Mouse (Mus musculus) MEL (cell line): ENCODE results near the gene Snap29.

ENCODE experiments used
- CHD2 ChIP-seq: IDR thresholded peaks from 2 replicates; pipeline ENCODE4 v1.6.1; 2011; ENCODE audit warnings: low read length, improper control_type of control experiment
- CTCF ChIP-seq, 3 experiments: IDR thresholded peaks in 2 of 3; conservative IDR thresholded peaks in 1 of 3; 2 replicates each; pipeline ENCODE4 v1.5.1; 2011 to 2012; ENCODE audit warnings: low read length in 3 of 3, low read depth in 2 of 3, mild to moderate bottlenecking in 2 of 3, improper control_type of control experiment in 1 of 3, inconsistent platforms in 1 of 3, mixed read lengths in 1 of 3, moderate library complexity in 1 of 3; ENCODE audit not compliant: control insufficient read depth in 1 of 3, insufficient read depth in 1 of 3, poor library complexity in 1 of 3, severe bottlenecking in 1 of 3
- MAX ChIP-seq: IDR thresholded peaks from 2 replicates; pipeline ENCODE4 v1.6.1; 2011; ENCODE audit warnings: low read length, improper control_type of control experiment
- RAD21 ChIP-seq: IDR thresholded peaks from 2 replicates; pipeline ENCODE4 v1.6.1; 2011; ENCODE audit warnings: mild to moderate bottlenecking, low read depth, low read length, improper control_type of control experiment

- no peak for TF ChIP-seq CHD2
- no peak for TF ChIP-seq MAX
- TF ChIP-seq RAD21, result no peak
- no peak for TF ChIP-seq CTCF (IDR thresholded peaks at IDR 0.05 in 2 of 3, conservative IDR thresholded peaks at IDR 0.05 in 1 of 3; ENCODE audit: control insufficient read depth in 1 of 3, insufficient read depth in 1 of 3, low read depth in 2 of 3, low read length in 3 of 3, poor library complexity in 1 of 3, severe bottlenecking in 1 of 3)
Observed at GRCm38 (mm10) chr16:17383594-17384326, 22.0 kb upstream of the Snap29 start.
